Mouse (Mus musculus): Measurements from ENCODE around the gene 1700020L24Rik.

1700020L24Rik gene

GRCm38 (mm10) chr11:83473235-83474016, 35.9 kb downstream of the 1700020L24Rik start:
- no peak for DNase-seq
